Mouse (Mus musculus) heart, adult 2 months (tissue): ENCODE measurements at regions not wholly inside any gene's neighbourhood (a gene's known extent, or its start where the extent isn't known, plus 50 kb on each side); places are given as distances from the start of the nearest gene placed in this dataset.

Experiments
- CTCF ChIP-seq: fragments of 200-600 bp; IDR thresholded peaks from 2 replicates; pipeline ENCODE4 v1.8.1; 2022; ENCODE audit warnings: antibody characterized with exemption, mild to moderate bottlenecking, moderate library complexity
- POLR2A ChIP-seq: fragments of 200-500 bp; IDR thresholded peaks from 2 replicates; pipeline ENCODE4 v1.6.1; 2011; ENCODE audit warnings: mild to moderate bottlenecking, low read depth, low read length, control low read depth; ENCODE audit not compliant: insufficient read depth

GRCm38 (mm10) chr2:137247931-137248330 lies 131.5 kb upstream of the Jag1 start:
- TF ChIP-seq CTCF (no peak), POLR2A (no peak)
